Mouse (Mus musculus) regulatory T cell (primary cell): ENCODE results near the gene Efhd2.

ENCODE experiments used
- in situ Hi-C: fragments of 300-600 bp; cut with MboI, MseI; formaldehyde crosslinking; loops from one replicate; pipeline ENCODE4 v1.15.1; 2025; ENCODE audit warnings: high pct_unique_total_duplicates

Gene Efhd2

GRCm38 (mm10) chr4:141874601-141875460 is at the start of gene Efhd2:
Gene Efhd2, minus strand, starts transcription at chr4:141874920.
- in situ Hi-C loops, result no loop called here

- in situ Hi-C loops, result no loop called here
Observed at GRCm38 (mm10) chr4:141923961-141924360, 49.2 kb upstream of the Efhd2 start.

GRCm38 (mm10) chr4:141920391-141920790 is 45.7 kb upstream of the Efhd2 start:
- in situ Hi-C loops, result no loop called here

GRCm38 (mm10) chr4:141917735-141918419 is 43.2 kb upstream of the Efhd2 start:
- in situ Hi-C loops, result no loop called here

- in situ Hi-C loops, result no loop called here
Observed at GRCm38 (mm10) chr4:141914040-141914439, 39.3 kb upstream of the Efhd2 start.

GRCm38 (mm10) chr4:141913201-141913993 is 38.7 kb upstream of the Efhd2 start:
- in situ Hi-C loops, result no loop called here

- in situ Hi-C loops, result no loop called here
Observed at GRCm38 (mm10) chr4:141904710-141905109, 30.0 kb upstream of the Efhd2 start.

- in situ Hi-C loops, result no loop called here
Observed at GRCm38 (mm10) chr4:141902479-141902858, 27.7 kb upstream of the Efhd2 start.

- in situ Hi-C loops, result no loop called here
Observed at GRCm38 (mm10) chr4:141901711-141902478, 27.2 kb upstream of the Efhd2 start.

GRCm38 (mm10) chr4:141900421-141900820 is 25.7 kb upstream of the Efhd2 start:
- in situ Hi-C loops, result no loop called here

GRCm38 (mm10) chr4:141899936-141900335 is 25.2 kb upstream of the Efhd2 start:
- in situ Hi-C loops, result no loop called here

GRCm38 (mm10) chr4:141898905-141899304 is 24.2 kb upstream of the Efhd2 start:
- in situ Hi-C loops, result no loop called here

GRCm38 (mm10) chr4:141897838-141898237 is 23.1 kb upstream of the Efhd2 start:
- in situ Hi-C loops, result no loop called here

GRCm38 (mm10) chr4:141897225-141897624 is 22.5 kb upstream of the Efhd2 start:
- in situ Hi-C loops, result no loop called here

GRCm38 (mm10) chr4:141895772-141896171 is 21.1 kb upstream of the Efhd2 start:
- in situ Hi-C loops, result no loop called here

- in situ Hi-C loops, result no loop called here
Observed at GRCm38 (mm10) chr4:141893157-141893784, 18.6 kb upstream of the Efhd2 start.

GRCm38 (mm10) chr4:141886385-141886968 is 11.8 kb upstream of the Efhd2 start:
- in situ Hi-C loops, result no loop called here

- in situ Hi-C loops, result no loop called here
Observed at GRCm38 (mm10) chr4:141885451-141885850, 10.7 kb upstream of the Efhd2 start.

GRCm38 (mm10) chr4:141882858-141883257 is 8.1 kb upstream of the Efhd2 start:
- in situ Hi-C loops, result no loop called here

GRCm38 (mm10) chr4:141881950-141882349 is 7.2 kb upstream of the Efhd2 start:
- in situ Hi-C loops, result no loop called here
